Mouse (Mus musculus) kidney, adult 2 months (tissue): ENCODE measurements at regions not wholly inside any gene's neighbourhood (a gene's known extent, or its start where the extent isn't known, plus 50 kb on each side); places are given as distances from the start of the nearest gene placed in this dataset.

Source experiments
- CTCF ChIP-seq: fragments of 200-500 bp; conservative IDR thresholded peaks from 2 replicates; pipeline ENCODE4 v1.5.1; 2011; ENCODE audit warnings: low read depth, mild to moderate bottlenecking, control low read depth, low read length, moderate library complexity, mixed read lengths; ENCODE audit not compliant: insufficient read depth, insufficient read length
- POLR2A ChIP-seq: fragments of 200-500 bp; IDR thresholded peaks from one replicate; pipeline ENCODE4 v1.6.1; 2011; ENCODE audit warnings: low read depth, low read length, control low read depth

DNA sequence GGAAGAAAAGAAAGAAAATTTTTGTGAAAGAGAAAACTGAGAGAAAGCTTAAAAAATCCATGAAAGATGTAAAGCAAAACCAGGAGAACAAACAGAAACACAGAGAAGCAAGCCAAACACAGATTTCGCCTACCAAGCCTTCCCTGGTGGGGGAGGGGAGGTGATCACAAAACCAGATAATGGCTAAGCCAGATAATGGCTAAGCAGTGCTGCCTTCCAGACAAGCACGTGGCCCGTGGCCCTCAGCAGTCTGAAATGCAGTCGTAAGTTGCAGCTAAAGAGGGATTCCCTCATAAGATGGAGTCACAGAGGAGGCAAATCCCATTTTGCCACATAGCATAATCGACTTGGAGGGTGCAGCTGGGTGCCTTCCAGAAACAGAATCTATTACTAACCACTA lies 179.0 kb upstream of the Car8 start:
- TF ChIP-seq CTCF: no peak
- no peak for TF ChIP-seq POLR2A
